9 mouse cellular contexts compared by ENCODE assay signal in genomic region chr11:76042882-76043281, GRCm38 (mm10). TPM values are rescaled to one million over a fixed set of nuclear protein-coding genes. Genes with fewer than 3 reads are reported as not detected.
DNase-seq lines count a peak whose midpoint lies in the region; ATAC-seq lines count a peak whose summit lies in the region.
"Had no signal": no experiment of that assay in that cellular context is flagged by ENCODE, and none has a peak within 500 bp of the region (broad histone marks: within the 10 kb centered on the region; RNA-seq: fewer than 3 reads in every experiment).

No protein-coding gene starts in this region.

- H3K27ac ChIP-seq in embryonic facial prominence, embryonic 13.5 days: peak overlapping the region; percentile 72
- peak overlapping the region; percentile 39 for H3K27ac ChIP-seq in intestine, embryonic 16.5 days (ENCODE audit: low read length)
- peak overlapping the region; percentile 32 for H3K27ac ChIP-seq in lung, embryonic 15.5 days
- H3K27ac ChIP-seq: forebrain, embryonic 15.5 days had no signal

- WGBS in embryonic facial prominence, embryonic 13.5 days: 24% methylated on average over 5 of the region's 5 CpGs
- WGBS in intestine, embryonic 16.5 days: 25% methylated on average over 5 of the region's 5 CpGs
- 10% methylated on average over 5 of the region's 5 CpGs for WGBS in lung, embryonic 15.5 days

- no peak overlapping the region for H3K9ac ChIP-seq in embryonic facial prominence, embryonic 13.5 days
- no peak overlapping the region for H3K9ac ChIP-seq in intestine, embryonic 16.5 days (ENCODE audit: low read depth, low read length)
- H3K9ac ChIP-seq in lung, embryonic 15.5 days: no peak overlapping the region
- H3K9ac ChIP-seq: forebrain, embryonic 15.5 days had no signal

- H3K4me3 ChIP-seq in embryonic facial prominence, embryonic 13.5 days: no peak overlapping the region
- no peak overlapping the region for H3K4me3 ChIP-seq in intestine, embryonic 16.5 days (ENCODE audit: low read length)
- H3K4me3 ChIP-seq in lung, embryonic 15.5 days: no peak overlapping the region
- H3K4me3 ChIP-seq: forebrain, embryonic 15.5 days had no signal

- H3K27me3 ChIP-seq in embryonic facial prominence, embryonic 13.5 days: no peaks in the 10 kb centered on the region
- H3K27me3 ChIP-seq in intestine, embryonic 16.5 days (replicated peaks; ENCODE audit: control insufficient read depth, insufficient read depth, low read length): no peaks in the 10 kb centered on the region
- no peaks in the 10 kb centered on the region for H3K27me3 ChIP-seq in lung, embryonic 15.5 days
- H3K27me3 ChIP-seq: forebrain, embryonic 15.5 days had no signal

- peaks cover 24% of the 10 kb centered on the region for H3K36me3 ChIP-seq in embryonic facial prominence, embryonic 13.5 days
- H3K36me3 ChIP-seq in intestine, embryonic 16.5 days (ENCODE audit: control insufficient read depth, insufficient read depth, low read length): no peaks in the 10 kb centered on the region
- H3K36me3 ChIP-seq in lung, embryonic 15.5 days: no peaks in the 10 kb centered on the region

- peak; percentile 32 for DNase-seq in adrenal gland, adult 2 months
- no peak for DNase-seq in adrenal gland, postnatal 36 days
- no peak for DNase-seq in cerebellum, adult 9-10 months
- DNase-seq in embryo, embryonic 11 days: no peak
- no peak for DNase-seq in MN1 (ENCODE audit: low spot score)

- no peaks in the 10 kb centered on the region for H3K9me3 ChIP-seq in embryonic facial prominence, embryonic 13.5 days
- H3K9me3 ChIP-seq in intestine, embryonic 16.5 days (ENCODE audit: control insufficient read depth, low read length): no peaks in the 10 kb centered on the region
- no peaks in the 10 kb centered on the region for H3K9me3 ChIP-seq in lung, embryonic 15.5 days
- H3K9me3 ChIP-seq: forebrain, embryonic 15.5 days had no signal

- ATAC-seq in embryonic facial prominence, embryonic 13.5 days (ENCODE audit: insufficient number of reproducible peaks, insufficient read depth, low FRiP score, low TSS enrichment, low read depth): no peak
- no peak for ATAC-seq in intestine, embryonic 16.5 days
- ATAC-seq in lung, embryonic 15.5 days (ENCODE audit: borderline replicate concordance, extremely low read depth, low FRiP score, low TSS enrichment): peak; percentile 74; the same call in 1 of the 2 replicates
- ATAC-seq: forebrain, embryonic 15.5 days had no signal

- H3K4me2 ChIP-seq in embryonic facial prominence, embryonic 13.5 days: peak overlapping the region; percentile 2; the same call in 1 of the 2 replicates
- no peak overlapping the region for H3K4me2 ChIP-seq in intestine, embryonic 16.5 days (ENCODE audit: low read depth, low read length)
- no peak overlapping the region for H3K4me2 ChIP-seq in lung, embryonic 15.5 days
- H3K4me2 ChIP-seq: forebrain, embryonic 15.5 days had no signal

- peaks cover 35% of the 10 kb centered on the region for H3K4me1 ChIP-seq in embryonic facial prominence, embryonic 13.5 days
- H3K4me1 ChIP-seq in intestine, embryonic 16.5 days (ENCODE audit: control insufficient read depth, insufficient read depth, low read length): peaks cover 15% of the 10 kb centered on the region; the same call in 1 of the 2 replicates
- H3K4me1 ChIP-seq in lung, embryonic 15.5 days: peaks cover 24% of the 10 kb centered on the region

RNA-seq across cellular contexts. Expression of gene Rflnb, which starts 15.3 kb away (rescaled TPM):
- 10 to 100 TPM; 14.8 to 29.8 TPM for total RNA-seq in adrenal gland, adult 2 months (2021)
- polyA plus RNA-seq in adrenal gland, adult 2 months (2012; rRNA removed): 23.1 and 30.5 TPM in 2 replicates
- 10 to 100 TPM; 19.6 to 28.8 TPM for total RNA-seq in adrenal gland, postnatal 36 days (2021)
- 54.0 and 55.8 TPM in 2 replicates for polyA plus RNA-seq in embryonic facial prominence, embryonic 13.5 days (2015; fragmentation: Nextera tagmentation; extraction: Ambion mirVana)
- 43.3 and 48.8 TPM in 2 replicates for polyA plus RNA-seq in intestine, embryonic 16.5 days (2015; fragmentation: Nextera tagmentation; extraction: Ambion mirVana)
- polyA plus RNA-seq in lung, embryonic 15.5 days (2015; fragmentation: Nextera tagmentation; extraction: Ambion mirVana): 49.1 and 49.6 TPM in 2 replicates

RNA-seq across cellular contexts. Expression of gene 1700016K19Rik, which starts 43.2 kb away (rescaled TPM):
- not detected for total RNA-seq in adrenal gland, adult 2 months (2021)
- polyA plus RNA-seq in adrenal gland, adult 2 months (2012; rRNA removed): not detected in 2 replicates
- total RNA-seq in adrenal gland, postnatal 36 days (2021): not detected
- polyA plus RNA-seq in embryonic facial prominence, embryonic 13.5 days (2015; fragmentation: Nextera tagmentation; extraction: Ambion mirVana): 0.76 and 0.88 TPM in 2 replicates
- 2.1 and 2.6 TPM in 2 replicates for polyA plus RNA-seq in intestine, embryonic 16.5 days (2015; fragmentation: Nextera tagmentation; extraction: Ambion mirVana)
- 5.7 and 5.9 TPM in 2 replicates for polyA plus RNA-seq in lung, embryonic 15.5 days (2015; fragmentation: Nextera tagmentation; extraction: Ambion mirVana)
